Mouse (Mus musculus) urinary bladder, postnatal 25 days (tissue): Measurements from ENCODE around the gene Smad6.

ENCODE experiments used
- DNase-seq: peaks from one replicate; pipeline ENCODE4 v3.0.0; 2022; ENCODE audit warnings: low spot score

Gene Smad6

DNA sequence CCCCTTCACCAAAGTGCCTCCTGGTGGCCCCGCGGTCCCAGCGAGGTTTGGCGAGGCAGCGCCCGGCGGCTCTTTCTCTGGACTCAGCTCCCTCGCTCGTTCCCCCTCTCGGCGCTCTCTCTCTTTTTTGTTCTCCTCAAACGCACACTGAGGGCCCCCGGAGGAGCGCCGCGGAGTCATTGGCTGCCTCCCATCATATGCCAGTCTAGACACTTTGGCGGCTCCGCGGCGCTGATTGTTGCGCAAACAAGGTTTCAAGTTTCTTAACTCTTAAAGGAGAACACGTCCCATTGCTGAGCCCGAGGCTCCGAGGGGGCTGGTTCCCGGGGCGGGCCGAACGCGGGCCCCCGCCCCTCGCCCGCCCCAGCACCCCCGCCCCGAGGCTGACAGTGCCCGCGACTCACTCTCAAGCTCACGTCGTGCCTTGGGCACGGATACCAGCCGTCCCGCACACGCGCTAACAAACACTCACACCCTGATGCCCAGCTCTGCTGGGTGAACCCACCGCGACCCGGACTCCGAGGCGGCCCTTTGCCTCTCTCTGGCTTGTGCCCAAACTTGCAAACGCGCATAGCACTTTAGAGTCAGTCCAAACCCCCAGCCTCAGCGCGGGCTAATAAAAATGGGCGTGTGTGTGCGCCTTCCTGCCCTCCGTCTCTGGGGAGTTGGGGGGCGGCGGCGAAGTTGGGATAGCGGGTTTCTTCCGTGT is at the start of gene Smad6:
Gene Smad6, minus strand, starts transcription at position 207 of the 709 bp plus-strand sequence.
- peak; percentile 81 for DNase-seq

GRCm38 (mm10) chr9:64070674-64071073 is 48.8 kb upstream of the Smad6 start:
- no peak for DNase-seq

- no peak for DNase-seq
These were observed 47.3 kb upstream of the Smad6 start for GRCm38 (mm10) chr9:64069131-64069530.

DNA sequence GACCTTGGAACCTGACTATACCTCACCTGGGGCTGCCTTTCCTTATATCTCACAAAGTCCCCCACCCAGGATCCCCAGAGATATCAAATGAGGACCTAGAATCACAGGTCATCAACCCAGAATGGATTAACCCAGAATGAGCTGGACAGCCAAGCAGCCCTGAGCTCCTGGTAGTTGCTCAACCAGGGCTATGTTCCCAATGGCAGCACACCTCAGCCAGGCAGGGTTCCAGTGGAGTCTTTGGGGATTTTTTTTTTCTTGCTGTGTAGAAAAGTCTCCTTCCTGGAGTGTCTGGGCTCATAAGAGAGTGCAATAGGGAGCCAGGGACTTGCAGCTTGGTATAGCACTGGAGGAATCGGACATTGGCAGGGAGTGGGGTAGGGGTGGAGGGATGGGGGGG is 46.7 kb upstream of the Smad6 start:
- no peak for DNase-seq

DNA sequence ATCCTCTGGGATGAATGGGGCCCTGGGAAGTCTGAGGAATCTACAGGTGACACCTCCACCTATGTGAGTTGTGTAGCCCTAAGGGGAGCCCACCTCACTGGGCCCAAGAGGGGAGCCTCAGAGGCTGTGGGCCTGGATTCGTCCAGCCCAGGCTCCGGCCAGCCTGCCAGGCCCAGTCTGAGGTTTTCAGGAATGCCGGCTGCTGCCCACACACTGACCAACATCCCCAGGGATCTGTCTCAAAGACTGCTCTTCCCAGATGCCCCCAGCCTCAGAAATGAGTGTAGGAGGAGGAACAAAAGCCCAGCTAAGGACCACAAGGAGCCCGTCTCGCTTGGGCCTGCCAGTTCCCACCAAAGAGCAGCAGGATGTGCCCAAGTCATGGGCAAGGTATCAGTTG is 45.9 kb upstream of the Smad6 start:
- DNase-seq: no peak

DNA sequence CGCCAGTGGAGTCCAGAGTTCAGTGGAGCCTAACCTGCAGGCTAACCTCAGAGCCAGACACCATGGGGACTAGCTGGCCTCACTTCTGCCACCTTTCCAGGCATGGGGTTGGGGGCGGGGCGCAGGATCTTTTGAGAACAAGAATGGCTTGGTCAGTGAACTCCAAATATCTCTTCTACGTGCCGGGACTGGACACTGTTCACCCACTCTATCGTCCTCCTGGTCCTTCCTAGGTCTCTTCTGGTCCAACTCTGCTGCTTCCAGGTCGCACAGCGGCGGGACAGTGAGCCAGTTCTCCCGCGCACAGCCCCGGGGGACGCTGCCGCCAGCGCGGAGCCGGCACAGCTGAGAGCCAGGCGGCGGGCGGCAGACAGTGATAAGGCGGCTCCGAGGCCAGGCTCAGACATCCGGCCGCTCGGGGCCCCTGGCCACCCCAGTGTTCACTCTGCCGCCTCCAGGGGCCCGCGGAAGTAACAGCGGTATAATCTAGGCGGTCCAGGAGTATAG is 38.2 kb upstream of the Smad6 start:
- peak; percentile 29 for DNase-seq

DNA sequence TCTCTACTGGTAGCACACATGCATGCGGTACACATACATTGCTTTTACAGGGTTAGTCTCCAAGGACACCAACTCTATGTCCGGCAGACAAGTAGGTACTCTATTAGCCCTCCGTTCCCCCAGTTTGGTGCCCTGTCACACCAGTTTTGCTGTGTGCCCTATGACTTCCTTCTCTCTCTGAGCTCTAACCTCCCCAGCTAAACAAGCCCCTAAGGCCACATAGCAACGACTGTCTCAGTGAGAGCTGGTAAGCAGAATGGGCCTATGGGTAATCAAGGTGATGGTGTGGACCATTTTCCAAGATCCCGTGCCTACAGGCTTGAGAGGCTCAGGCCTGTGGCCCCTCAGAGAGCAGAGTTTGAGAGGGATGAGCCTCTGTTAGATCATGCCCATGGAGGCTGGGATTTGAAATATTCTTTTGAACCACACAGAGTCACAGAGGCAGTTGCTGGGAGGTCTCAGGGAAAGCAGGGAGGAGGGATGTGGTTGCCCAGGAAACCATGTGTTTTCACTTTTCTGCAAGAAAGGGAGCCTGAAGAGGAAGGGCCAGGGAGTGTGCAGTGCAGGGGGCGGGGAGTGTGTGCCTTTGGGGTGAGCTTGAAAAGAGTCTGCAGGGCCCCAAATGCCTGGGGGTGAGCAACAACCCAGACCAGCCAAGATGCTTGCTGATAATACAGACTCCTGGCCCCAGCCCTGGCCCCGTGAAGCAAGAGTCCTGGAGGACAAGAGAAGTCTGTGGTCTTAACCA is 36.2 kb upstream of the Smad6 start:
- DNase-seq: no peak

DNA sequence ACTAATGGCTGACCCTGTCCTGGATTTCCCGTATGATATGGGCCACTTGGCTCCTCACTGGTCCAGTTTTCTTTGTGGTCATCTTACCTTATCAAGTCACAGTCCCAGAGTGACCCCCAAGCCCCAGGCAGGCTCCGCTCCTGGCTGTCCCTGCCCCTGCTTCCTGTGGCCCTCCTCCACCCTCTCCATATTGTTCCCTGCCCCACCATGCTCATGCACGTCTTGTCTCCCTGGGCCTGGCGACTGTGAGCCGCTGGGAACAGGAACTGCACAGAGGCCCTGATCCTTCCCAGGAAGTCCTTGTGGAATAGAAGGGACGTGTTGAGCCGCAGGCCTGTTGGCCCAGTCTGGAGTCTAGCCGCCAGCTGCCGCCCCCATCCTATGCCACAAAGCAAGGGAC is 33.3 kb upstream of the Smad6 start:
- DNase-seq: no peak

GRCm38 (mm10) chr9:64053786-64054185 is 31.9 kb upstream of the Smad6 start:
- no peak for DNase-seq

- DNase-seq: no peak
These were observed 29.4 kb upstream of the Smad6 start for GRCm38 (mm10) chr9:64051241-64051640.

DNA sequence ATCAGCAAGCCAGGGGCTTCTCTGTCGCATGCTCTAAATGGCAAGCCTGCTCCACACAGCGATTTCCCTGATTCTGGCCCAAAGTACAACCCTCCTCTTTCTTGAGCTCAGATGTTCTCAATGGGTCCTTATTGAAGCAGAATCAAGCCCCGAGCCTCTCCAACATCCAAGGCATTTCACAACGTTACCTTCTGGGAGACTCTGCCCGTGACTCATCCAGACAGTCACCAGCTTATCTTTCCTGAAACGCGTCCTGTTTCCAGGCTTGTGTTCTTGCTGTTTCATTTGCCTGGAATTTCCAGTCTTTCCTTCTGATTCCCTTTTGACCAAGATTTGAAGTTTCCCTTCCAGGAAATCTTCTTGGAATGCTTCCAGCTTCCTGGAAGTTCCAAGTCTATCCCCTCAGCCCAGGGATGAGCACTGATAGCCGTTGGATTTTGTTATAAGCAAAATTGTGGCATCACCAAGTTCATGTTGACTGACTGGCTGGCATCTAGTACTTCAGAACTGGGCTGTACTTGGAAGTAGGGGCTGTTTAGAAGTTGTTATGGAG is 28.7 kb upstream of the Smad6 start:
- DNase-seq: no peak

GRCm38 (mm10) chr9:64049471-64050380 is 27.9 kb upstream of the Smad6 start:
- DNase-seq: peak; percentile 71

GRCm38 (mm10) chr9:64045117-64045890 is 23.4 kb upstream of the Smad6 start:
- DNase-seq: peak; percentile 19

- DNase-seq: no peak
These were observed 22.5 kb upstream of the Smad6 start for GRCm38 (mm10) chr9:64044343-64044742.

DNA sequence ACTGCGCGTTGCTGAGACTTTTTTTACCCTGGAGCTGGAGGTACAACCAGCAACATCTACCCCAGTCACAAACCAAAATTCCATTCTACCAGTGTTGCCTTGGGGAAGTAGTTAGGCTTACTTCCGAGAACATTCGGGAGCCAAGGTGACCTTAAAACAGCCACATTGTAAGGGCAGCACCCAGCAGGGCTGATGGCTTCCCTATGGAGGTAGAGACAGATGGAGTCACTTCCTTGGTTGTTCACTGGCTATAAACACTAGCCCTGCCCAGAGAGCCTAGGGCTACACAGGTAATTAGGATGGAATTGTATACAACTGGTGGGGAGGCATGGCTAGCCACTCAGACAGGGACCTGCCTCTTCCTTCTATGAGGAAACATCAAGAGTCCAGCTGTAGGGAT is 21.1 kb upstream of the Smad6 start:
- no peak for DNase-seq

DNA sequence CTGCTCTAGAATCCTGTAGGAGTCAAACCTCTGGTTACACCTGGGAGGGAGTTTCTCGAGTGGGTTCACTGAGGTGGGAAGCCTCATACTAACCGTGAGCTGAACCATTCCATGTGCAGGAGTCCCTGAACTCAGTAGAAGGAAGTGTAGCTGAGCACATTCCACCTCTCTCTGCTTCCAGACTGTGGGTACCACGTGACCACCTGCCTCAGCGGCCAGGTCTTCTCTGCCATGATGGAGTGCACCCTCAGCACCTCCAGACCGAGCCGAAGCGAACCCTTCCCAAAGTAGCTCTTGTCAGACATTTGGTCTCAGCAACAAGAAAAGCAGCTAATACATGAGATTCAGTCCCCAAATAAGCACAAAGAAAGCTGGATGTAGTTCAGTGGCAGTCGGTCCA is 20.4 kb upstream of the Smad6 start:
- DNase-seq: no peak

DNA sequence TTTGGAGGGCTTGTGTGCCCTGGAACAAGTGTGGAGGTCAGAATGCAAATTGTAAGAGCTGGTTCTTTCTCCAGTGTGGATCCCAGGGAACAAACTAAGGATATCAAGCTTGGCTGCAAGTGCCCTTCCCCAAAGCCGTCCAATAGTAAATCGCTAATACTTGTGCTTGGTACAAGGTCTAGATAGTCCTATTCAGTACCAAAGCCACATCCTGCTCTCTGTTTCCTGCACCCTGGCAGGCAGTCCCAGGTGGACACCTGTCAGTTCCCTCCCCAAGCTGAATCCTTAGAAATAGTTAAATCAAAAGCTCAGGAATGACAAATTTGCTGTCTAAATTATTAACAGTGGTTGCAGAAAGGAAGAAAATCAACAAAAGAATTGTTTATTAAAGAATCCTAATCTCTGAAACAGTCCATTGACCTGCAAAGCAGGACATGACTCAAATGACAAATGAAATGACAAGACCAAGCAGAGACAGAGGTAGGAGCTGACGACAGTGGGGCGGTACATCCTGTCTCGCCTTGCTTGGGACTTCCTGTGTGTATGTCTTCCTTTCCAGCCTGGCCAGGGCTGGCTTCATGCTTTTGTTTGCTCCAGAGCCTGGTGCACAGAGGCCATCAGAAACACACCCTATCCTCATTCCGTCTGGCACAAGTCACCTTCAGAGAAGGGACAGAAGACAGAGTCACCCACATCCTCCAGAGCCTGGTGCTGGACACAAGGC is 8.2 kb upstream of the Smad6 start:
- no peak for DNase-seq

DNA sequence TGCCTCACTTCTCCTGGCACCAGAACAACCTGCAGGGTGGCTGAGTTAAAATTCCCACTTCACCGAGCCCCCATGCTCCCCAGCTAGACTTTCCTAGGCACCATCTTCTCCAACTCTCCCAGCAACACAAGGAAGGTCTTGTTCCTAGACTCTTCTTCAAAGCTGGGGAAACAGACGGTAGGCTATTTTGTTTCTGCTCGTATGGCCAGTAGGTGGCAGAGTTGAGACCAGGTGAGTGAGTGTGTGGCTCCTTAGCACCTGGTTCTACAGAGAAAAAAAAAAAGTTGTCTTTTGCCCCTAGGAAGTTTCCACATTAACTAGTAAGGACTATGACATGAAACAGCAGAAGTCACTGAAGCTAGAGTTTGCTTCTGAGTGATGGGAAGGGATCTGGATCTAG is 3.7 kb upstream of the Smad6 start:
- peak; percentile 62 for DNase-seq

GRCm38 (mm10) chr9:64024976-64025375 is 3.1 kb upstream of the Smad6 start:
- DNase-seq: no peak

GRCm38 (mm10) chr9:64022562-64023366 is 905 bp upstream of the Smad6 start:
- DNase-seq: peak; percentile 99
